Mouse (Mus musculus): ENCODE measurements at regions not wholly inside any gene's neighbourhood (a gene's known extent, or its start where the extent isn't known, plus 50 kb on each side); places are given as distances from the start of the nearest gene placed in this dataset.
A peak's percentile ranks its signal among the peaks of the same experiment; 100 is the strongest.

DNA sequence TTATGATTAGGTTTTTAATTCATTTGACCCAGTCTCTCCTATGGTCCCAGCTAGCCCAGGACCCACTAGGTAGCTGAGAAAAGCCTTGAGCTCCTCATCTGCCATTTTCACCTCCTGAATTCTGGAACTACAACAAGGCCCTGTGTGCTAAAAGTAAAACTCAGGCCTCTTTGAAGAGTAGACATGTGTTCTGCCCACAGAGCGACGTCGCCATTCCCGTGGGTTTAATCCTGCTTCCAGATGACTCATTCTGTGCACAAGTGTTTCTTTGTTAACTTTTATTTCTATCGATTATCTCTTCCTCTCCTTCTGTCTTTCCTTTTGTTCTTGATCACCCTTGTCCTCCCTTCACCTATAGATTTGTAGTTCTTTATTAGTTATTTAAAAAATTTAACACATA lies 1046.7 kb upstream of the Apob start:
- Histone ChIP-seq H3K27ac (ENCODE audit: low read depth, low read length) (no peak overlapping the region), H3K36me3 (ENCODE audit: control insufficient read depth, insufficient read depth, low read length) (no peaks in the 10 kb centered on the region), H3K9me3 (ENCODE audit: control insufficient read depth, low read length) (no peaks in the 10 kb centered on the region), H3K4me3 (ENCODE audit: low read depth, low read length) (no peak overlapping the region), H3K27me3 (ENCODE audit: control insufficient read depth, insufficient read depth, low read length) (no peaks in the 10 kb centered on the region), H3K9ac (ENCODE audit: low read length) (no peak overlapping the region), H3K4me1 (ENCODE audit: control insufficient read depth, insufficient read depth, low read length) (no peaks in the 10 kb centered on the region), H3K4me2 (no peak overlapping the region)
- ATAC-seq (ENCODE audit: low FRiP score): no peak
- 63% methylated on average over 5 of the region's 5 CpGs for WGBS
- DNase-seq (ENCODE audit: low spot score, missing footprints): no peak

DNA sequence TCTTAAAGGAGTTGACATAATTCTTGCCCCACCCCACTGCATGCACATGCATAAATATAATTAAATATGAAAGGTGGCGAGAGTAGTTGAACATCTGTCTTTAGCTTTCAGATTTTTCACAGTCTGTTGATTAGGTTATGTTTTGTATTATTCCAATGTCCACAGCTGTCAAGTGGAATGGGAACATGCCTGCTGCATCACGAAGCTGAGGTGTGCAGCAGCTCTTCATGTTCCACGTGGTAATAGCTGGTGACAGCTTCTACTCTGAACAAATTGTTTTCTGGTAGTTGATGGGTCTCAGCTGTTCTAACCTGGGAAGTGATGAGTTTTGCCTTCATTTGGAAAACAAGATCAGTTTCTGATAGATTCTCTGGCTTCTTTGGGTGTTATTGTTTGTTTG lies 1020.8 kb upstream of the Apob start:
- DNase-seq (ENCODE audit: low spot score, missing footprints) (no peak), ATAC-seq (ENCODE audit: low FRiP score) (no peak)
- Histone ChIP-seq H3K4me3 (ENCODE audit: low read depth, low read length) (no peak overlapping the region), H3K27me3 (ENCODE audit: control insufficient read depth, insufficient read depth, low read length) (no peaks in the 10 kb centered on the region), H3K4me2 (no peak overlapping the region), H3K27ac (ENCODE audit: low read depth, low read length) (no peak overlapping the region), H3K9ac (ENCODE audit: low read length) (no peak overlapping the region), H3K4me1 (ENCODE audit: control insufficient read depth, insufficient read depth, low read length) (no peaks in the 10 kb centered on the region), H3K36me3 (ENCODE audit: control insufficient read depth, insufficient read depth, low read length) (no peaks in the 10 kb centered on the region), H3K9me3 (ENCODE audit: control insufficient read depth, low read length) (no peaks in the 10 kb centered on the region)
- 86% methylated on average over 3 of the region's 3 CpGs for WGBS

DNA sequence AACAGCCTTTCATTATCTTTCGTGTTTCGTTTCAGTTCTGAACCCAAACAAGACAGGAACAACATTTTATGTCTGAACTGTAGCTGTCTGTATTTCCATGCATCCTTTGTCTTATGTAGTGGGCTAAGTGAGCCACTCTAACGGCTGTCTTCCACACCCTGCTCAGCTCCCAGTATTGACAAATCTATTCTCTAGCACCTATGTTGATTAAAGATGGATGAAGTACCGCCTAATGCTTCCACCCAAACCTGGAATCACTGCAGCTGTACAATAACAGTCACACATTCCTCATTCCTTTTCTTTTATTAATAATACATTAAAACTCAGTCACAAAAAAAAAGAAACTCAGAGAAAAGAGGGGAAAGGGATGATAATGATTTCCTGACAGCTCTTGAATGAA lies 992.8 kb upstream of the Apob start:
- WGBS: 86% methylated on average over 4 of the region's 4 CpGs
- no peak for ATAC-seq (ENCODE audit: low FRiP score)

DNA sequence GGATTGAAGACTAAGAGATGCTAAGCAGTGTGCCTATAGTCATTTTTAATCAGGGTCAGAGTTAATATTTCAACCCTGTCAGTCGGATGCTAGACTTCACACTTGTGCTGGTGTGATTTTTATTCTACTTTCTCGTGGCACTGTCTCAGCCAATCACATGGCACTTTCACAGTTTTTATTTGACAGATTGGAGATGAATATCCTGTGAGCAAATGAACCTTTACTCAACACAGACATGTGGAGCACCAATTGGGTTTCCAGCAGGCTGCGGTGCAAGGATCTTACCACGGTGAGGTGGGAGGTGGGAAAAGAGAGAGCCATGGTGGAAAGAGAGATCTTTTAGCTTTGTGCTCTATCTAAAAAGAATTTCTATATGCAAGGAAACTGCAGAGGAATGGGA lies 949.0 kb upstream of the Apob start:
- no peak for ATAC-seq (ENCODE audit: low FRiP score)
- WGBS: 89% methylated on average over 4 of the region's 4 CpGs

More for the DNA sequence above, 992.8 kb upstream of the Apob start:
- H3K36me3 ChIP-seq (ENCODE audit: control insufficient read depth, insufficient read depth, low read length): no peaks in the 10 kb centered on the region
- no peak overlapping the region for H3K4me3 ChIP-seq (ENCODE audit: low read depth, low read length)
- H3K27me3 ChIP-seq (ENCODE audit: control insufficient read depth, insufficient read depth, low read length): no peaks in the 10 kb centered on the region
- H3K27ac ChIP-seq (ENCODE audit: low read depth, low read length): no peak overlapping the region
- H3K9me3 ChIP-seq (ENCODE audit: control insufficient read depth, low read length): no peaks in the 10 kb centered on the region
- no peak overlapping the region for H3K9ac ChIP-seq (ENCODE audit: low read length)
- no peaks in the 10 kb centered on the region for H3K4me1 ChIP-seq (ENCODE audit: control insufficient read depth, insufficient read depth, low read length)
- DNase-seq (ENCODE audit: low spot score, missing footprints): no peak
- H3K4me2 ChIP-seq: no peak overlapping the region

DNA sequence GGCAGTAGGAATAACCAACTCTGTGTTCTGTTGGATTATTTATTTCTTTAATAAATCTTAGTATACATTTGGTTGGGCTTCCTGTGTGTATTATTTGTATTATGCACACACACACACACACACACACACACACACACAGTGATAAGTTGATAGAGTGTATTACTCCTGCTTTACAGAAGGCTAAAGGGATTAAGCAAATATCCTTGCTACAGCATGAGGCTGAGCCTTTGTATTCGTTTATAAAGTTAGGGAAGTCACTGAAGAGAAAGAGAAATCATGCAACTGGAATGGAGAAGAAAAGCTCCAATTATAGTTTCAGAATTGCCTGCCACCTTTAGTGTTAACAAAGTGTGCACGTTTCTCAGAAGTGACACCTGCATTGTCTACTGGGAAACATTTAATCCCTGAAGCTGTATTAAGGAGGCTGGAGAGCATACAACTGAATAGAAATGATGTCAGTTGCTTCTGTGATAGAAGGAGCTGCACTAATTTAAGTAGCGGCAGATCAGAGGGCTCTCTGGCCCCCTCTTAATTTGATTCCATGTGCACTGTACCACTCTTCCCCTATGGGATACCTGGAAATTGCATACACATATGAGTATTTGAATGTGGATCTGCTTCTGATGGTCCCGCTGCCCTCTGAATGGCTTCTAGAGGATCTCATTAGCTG lies 947.9 kb upstream of the Apob start:
- Histone ChIP-seq H3K27me3 (ENCODE audit: control insufficient read depth, insufficient read depth, low read length) (no peaks in the 10 kb centered on the region), H3K4me3 (ENCODE audit: low read depth, low read length) (no peak overlapping the region), H3K9ac (ENCODE audit: low read length) (no peak overlapping the region), H3K4me2 (no peak overlapping the region), H3K9me3 (ENCODE audit: control insufficient read depth, low read length) (no peaks in the 10 kb centered on the region), H3K27ac (ENCODE audit: low read depth, low read length) (no peak overlapping the region), H3K36me3 (ENCODE audit: control insufficient read depth, insufficient read depth, low read length) (no peaks in the 10 kb centered on the region), H3K4me1 (ENCODE audit: control insufficient read depth, insufficient read depth, low read length) (peaks cover 4% of the 10 kb centered on the region; the same call in 1 of the 2 replicates)
- ATAC-seq (ENCODE audit: low FRiP score) (no peak), DNase-seq (ENCODE audit: low spot score, missing footprints) (peak; percentile 86)
- 27% methylated on average over 4 of the region's 4 CpGs for WGBS

More for the DNA sequence above, 949.0 kb upstream of the Apob start:
- Histone ChIP-seq H3K4me2 (no peak overlapping the region), H3K9me3 (ENCODE audit: control insufficient read depth, low read length) (no peaks in the 10 kb centered on the region), H3K9ac (ENCODE audit: low read length) (no peak overlapping the region), H3K27ac (ENCODE audit: low read depth, low read length) (no peak overlapping the region), H3K4me3 (ENCODE audit: low read depth, low read length) (no peak overlapping the region), H3K27me3 (ENCODE audit: control insufficient read depth, insufficient read depth, low read length) (no peaks in the 10 kb centered on the region), H3K4me1 (ENCODE audit: control insufficient read depth, insufficient read depth, low read length) (peaks cover 4% of the 10 kb centered on the region; the same call in 1 of the 2 replicates), H3K36me3 (ENCODE audit: control insufficient read depth, insufficient read depth, low read length) (no peaks in the 10 kb centered on the region)
- no peak for DNase-seq (ENCODE audit: low spot score, missing footprints)

DNA sequence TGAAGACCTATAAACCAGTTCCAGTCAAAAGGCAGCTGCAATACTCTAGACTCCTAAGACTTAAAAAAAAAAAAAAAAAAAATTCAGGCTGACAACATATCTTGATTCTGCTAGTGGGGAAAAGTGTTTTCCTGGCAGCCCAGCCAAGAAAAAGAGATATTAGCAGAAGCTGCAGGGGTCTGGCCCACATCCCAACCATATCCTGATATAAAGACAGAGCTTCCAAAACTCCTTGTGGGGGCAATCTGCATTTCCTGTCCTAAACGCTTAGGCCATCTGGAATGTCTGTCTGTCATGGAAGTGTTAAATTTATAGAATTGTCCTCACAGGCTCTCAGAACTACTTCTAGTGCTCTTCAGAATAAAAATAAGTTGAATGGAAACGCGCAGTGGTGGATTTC lies 926.7 kb upstream of the Apob start:
- H3K36me3 ChIP-seq (ENCODE audit: control insufficient read depth, insufficient read depth, low read length): no peaks in the 10 kb centered on the region
- no peak for DNase-seq (ENCODE audit: low spot score, missing footprints)
- ATAC-seq (ENCODE audit: low FRiP score): no peak
- H3K4me2 ChIP-seq: no peak overlapping the region
- H3K4me3 ChIP-seq (ENCODE audit: low read depth, low read length): no peak overlapping the region
- H3K4me1 ChIP-seq (ENCODE audit: control insufficient read depth, insufficient read depth, low read length): no peaks in the 10 kb centered on the region
- H3K27ac ChIP-seq (ENCODE audit: low read depth, low read length): no peak overlapping the region
- H3K27me3 ChIP-seq (ENCODE audit: control insufficient read depth, insufficient read depth, low read length): no peaks in the 10 kb centered on the region
- no peak overlapping the region for H3K9ac ChIP-seq (ENCODE audit: low read length)
- no peaks in the 10 kb centered on the region for H3K9me3 ChIP-seq (ENCODE audit: control insufficient read depth, low read length)
- WGBS: 83% methylated on average over 3 of the region's 3 CpGs

DNA sequence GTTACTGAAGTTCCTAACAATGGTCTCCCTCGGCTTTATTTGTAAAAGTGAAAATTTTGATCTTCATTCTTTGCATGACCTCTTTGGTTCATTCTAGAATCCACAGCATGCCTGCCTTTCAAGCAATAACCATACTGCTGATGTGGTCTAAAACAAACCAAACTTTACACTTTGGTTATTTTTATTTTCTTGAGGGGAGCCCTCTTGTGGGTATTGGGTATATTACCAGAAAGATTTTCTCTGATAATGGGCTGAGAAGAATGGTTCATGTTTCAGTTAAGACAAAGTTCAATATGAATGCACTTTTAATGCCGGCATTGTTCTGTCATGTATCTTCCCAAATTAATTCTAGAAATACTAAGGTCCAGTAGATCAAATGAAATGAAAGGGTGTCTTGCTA lies 922.9 kb upstream of the Apob start:
- Histone ChIP-seq H3K4me3 (ENCODE audit: low read depth, low read length) (no peak overlapping the region), H3K27ac (ENCODE audit: low read depth, low read length) (no peak overlapping the region), H3K9ac (ENCODE audit: low read length) (no peak overlapping the region), H3K27me3 (ENCODE audit: control insufficient read depth, insufficient read depth, low read length) (no peaks in the 10 kb centered on the region), H3K36me3 (ENCODE audit: control insufficient read depth, insufficient read depth, low read length) (no peaks in the 10 kb centered on the region), H3K4me1 (ENCODE audit: control insufficient read depth, insufficient read depth, low read length) (no peaks in the 10 kb centered on the region), H3K9me3 (ENCODE audit: control insufficient read depth, low read length) (no peaks in the 10 kb centered on the region), H3K4me2 (no peak overlapping the region)
- ATAC-seq (ENCODE audit: low FRiP score) (no peak), DNase-seq (ENCODE audit: low spot score, missing footprints) (no peak)
- 76% methylated on average over 2 of the region's 2 CpGs for WGBS

DNA sequence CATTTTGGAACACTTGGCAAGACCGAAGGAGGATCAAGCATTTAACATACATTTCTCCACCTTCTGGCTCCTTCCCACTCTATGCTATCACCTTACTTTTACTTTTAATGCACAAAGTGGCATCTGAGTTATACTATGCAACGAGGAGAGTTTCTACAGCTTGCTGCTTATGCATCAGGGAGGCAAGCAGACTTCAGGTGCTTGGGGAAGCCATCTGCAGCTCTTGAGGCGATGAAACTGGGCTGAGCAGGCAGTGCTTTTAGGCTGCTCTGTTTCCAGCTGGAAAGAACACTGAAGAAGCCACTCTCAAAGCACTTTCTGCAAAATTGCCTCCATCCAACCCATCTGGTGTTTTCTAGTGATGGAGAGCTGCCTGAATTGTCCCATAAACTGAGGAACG lies 882.9 kb upstream of the Apob start:
- no peaks in the 10 kb centered on the region for H3K9me3 ChIP-seq (ENCODE audit: control insufficient read depth, low read length)
- 78% methylated on average over 4 of the region's 4 CpGs for WGBS

DNA sequence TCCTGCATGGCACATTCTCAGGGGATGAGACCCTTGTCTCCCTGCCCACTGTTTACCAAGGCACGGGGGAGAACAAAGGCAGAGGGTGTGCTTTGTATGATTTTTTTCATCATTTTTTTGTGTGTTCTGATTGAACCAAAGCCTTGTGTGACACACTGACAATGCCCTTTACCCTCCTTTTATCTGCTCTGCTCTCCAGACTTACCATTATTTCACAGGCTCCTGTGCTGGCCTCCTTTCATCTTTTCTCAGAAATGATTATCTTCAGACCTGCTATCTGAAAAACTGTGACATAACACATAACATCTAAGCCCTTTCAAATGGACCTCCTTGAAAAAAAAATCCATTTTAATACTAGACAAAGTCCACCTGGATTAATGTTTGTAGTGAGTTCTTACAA lies 882.0 kb upstream of the Apob start:
- Histone ChIP-seq H3K27me3 (ENCODE audit: control insufficient read depth, insufficient read depth, low read length) (no peaks in the 10 kb centered on the region), H3K4me3 (ENCODE audit: low read depth, low read length) (no peak overlapping the region), H3K9ac (ENCODE audit: low read length) (no peak overlapping the region), H3K4me2 (no peak overlapping the region), H3K9me3 (ENCODE audit: control insufficient read depth, low read length) (no peaks in the 10 kb centered on the region), H3K4me1 (ENCODE audit: control insufficient read depth, insufficient read depth, low read length) (no peaks in the 10 kb centered on the region), H3K27ac (ENCODE audit: low read depth, low read length) (no peak overlapping the region), H3K36me3 (ENCODE audit: control insufficient read depth, insufficient read depth, low read length) (no peaks in the 10 kb centered on the region)
- 25% methylated on average over 1 of the region's 1 CpGs for WGBS
- ATAC-seq (ENCODE audit: low FRiP score) (no peak), DNase-seq (ENCODE audit: low spot score, missing footprints) (no peak)

More for the DNA sequence above, 882.9 kb upstream of the Apob start:
- H3K4me1 ChIP-seq (ENCODE audit: control insufficient read depth, insufficient read depth, low read length): no peaks in the 10 kb centered on the region
- H3K9ac ChIP-seq (ENCODE audit: low read length): no peak overlapping the region
- H3K36me3 ChIP-seq (ENCODE audit: control insufficient read depth, insufficient read depth, low read length): no peaks in the 10 kb centered on the region
- ATAC-seq (ENCODE audit: low FRiP score) (no peak), DNase-seq (ENCODE audit: low spot score, missing footprints) (no peak)
- no peak overlapping the region for H3K4me2 ChIP-seq
- H3K27ac ChIP-seq (ENCODE audit: low read depth, low read length): no peak overlapping the region
- H3K27me3 ChIP-seq (ENCODE audit: control insufficient read depth, insufficient read depth, low read length): no peaks in the 10 kb centered on the region
- no peak overlapping the region for H3K4me3 ChIP-seq (ENCODE audit: low read depth, low read length)

Measured in midbrain, embryonic 11.5 days (tissue).